Mouse (Mus musculus): ENCODE measurements around the gene Mrps30.
"Not testable (repeated sequence)": the region's sequence is repeated elsewhere in the genome, so short reads cannot be mapped to it uniquely, and the experiment has no call there.

The Mrps30 gene

GRCm38 (mm10) chr13:118386511-118387447 is at the start of gene Mrps30, which contains the start of gene B430218F22Rik:
Gene Mrps30 (minus strand): TSS chr13:118387252.
Gene B430218F22Rik (plus strand): TSS chr13:118386630.
- peak; percentile 89 to 91 for DNase-seq (ENCODE audit: low spot score in 2 of 2)

GRCm38 (mm10) chr13:118420847-118421246 is 33.8 kb upstream of the Mrps30 start:
- DNase-seq (ENCODE audit: low spot score in 2 of 2): no peak

- no peak for DNase-seq (ENCODE audit: low spot score in 2 of 2)
These were observed 33.4 kb upstream of the Mrps30 start for GRCm38 (mm10) chr13:118420408-118420807.

GRCm38 (mm10) chr13:118418163-118418562 is 31.1 kb upstream of the Mrps30 start:
- no peak for DNase-seq (ENCODE audit: low spot score in 2 of 2)

GRCm38 (mm10) chr13:118411297-118411992 is 24.4 kb upstream of the Mrps30 start:
- DNase-seq (ENCODE audit: low spot score in 2 of 2): no peak

GRCm38 (mm10) chr13:118403544-118403943 is 16.5 kb upstream of the Mrps30 start:
- no peak for DNase-seq (ENCODE audit: low spot score in 2 of 2)

- DNase-seq (ENCODE audit: low spot score in 2 of 2): no peak
These were observed 13.3 kb upstream of the Mrps30 start for GRCm38 (mm10) chr13:118400340-118400739.

- no peak for DNase-seq (ENCODE audit: low spot score in 2 of 2)
These were observed 8.8 kb upstream of the Mrps30 start for GRCm38 (mm10) chr13:118395803-118396202.

GRCm38 (mm10) chr13:118387448-118387801 is 373 bp upstream of the Mrps30 start:
- DNase-seq (ENCODE audit: low spot score in 2 of 2): not testable (repeated sequence)

GRCm38 (mm10) chr13:118380381-118380780 is 6.7 kb downstream of the Mrps30 start:
- DNase-seq (ENCODE audit: low spot score in 2 of 2): no peak

- peak; percentile 23 to 46 for DNase-seq (ENCODE audit: low spot score in 2 of 2)
These were observed 7.9 kb downstream of the Mrps30 start for GRCm38 (mm10) chr13:118379155-118379554.

- no peak for DNase-seq (ENCODE audit: low spot score in 2 of 2)
These were observed 14.2 kb downstream of the Mrps30 start for GRCm38 (mm10) chr13:118372871-118373270.

- no peak for DNase-seq (ENCODE audit: low spot score in 2 of 2)
These were observed 21.3 kb downstream of the Mrps30 start for GRCm38 (mm10) chr13:118365774-118366173.

GRCm38 (mm10) chr13:118363342-118363741 is 23.7 kb downstream of the Mrps30 start:
- no peak for DNase-seq (ENCODE audit: low spot score in 2 of 2)

- no peak for DNase-seq (ENCODE audit: low spot score in 2 of 2)
These were observed 36.2 kb downstream of the Mrps30 start for GRCm38 (mm10) chr13:118350870-118351269.

GRCm38 (mm10) chr13:118350257-118350656 is 36.8 kb downstream of the Mrps30 start:
- DNase-seq (ENCODE audit: low spot score in 2 of 2): no peak

Data from natural killer cell, adult 2 months (primary cell).